Mouse (Mus musculus) forelimb bud, embryonic 11.5 days (tissue): ENCODE data around the gene Tnfrsf14.

ENCODE experiments used
- DNase-seq: peaks from one replicate; pipeline ENCODE4 v3.0.0-alpha.2; 2012; ENCODE audit warnings: low read depth, low spot score

Tnfrsf14 gene

DNA sequence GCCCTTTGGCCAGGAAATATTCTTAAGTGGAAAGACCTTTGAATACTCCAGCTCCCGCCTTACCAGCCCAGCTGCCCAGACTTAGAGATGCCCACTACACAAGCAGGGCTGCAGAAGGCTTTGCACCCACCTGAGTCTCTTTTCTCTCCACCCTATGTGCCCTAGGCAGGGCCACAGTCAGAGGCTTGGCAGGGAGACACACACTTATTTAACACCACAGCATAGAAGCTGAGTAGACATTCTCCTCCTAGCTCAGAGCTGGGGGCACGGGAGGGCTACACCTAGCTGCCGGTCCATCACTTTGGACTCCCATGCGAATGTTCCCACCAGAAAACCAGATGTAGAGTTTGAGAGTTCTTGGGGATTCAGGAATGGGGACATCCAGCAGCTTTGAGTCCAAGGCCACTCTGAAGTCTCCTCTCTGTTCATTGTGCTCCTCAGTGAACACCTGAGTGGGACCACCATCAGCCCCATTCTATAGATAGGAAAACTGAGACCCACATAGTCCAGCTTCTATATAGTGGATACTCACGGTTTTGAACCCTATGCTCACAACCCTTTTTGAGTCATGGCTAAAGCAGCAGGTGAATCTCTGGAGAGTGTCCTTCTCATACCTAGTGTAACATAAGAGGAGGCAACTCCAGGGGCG is 20.7 kb upstream of the Tnfrsf14 start:
- no peak for DNase-seq

- no peak for DNase-seq
These were observed 19.9 kb upstream of the Tnfrsf14 start for GRCm38 (mm10) chr4:154948066-154948939.

GRCm38 (mm10) chr4:154946319-154946718 is 18.0 kb upstream of the Tnfrsf14 start:
- peak; percentile 78 for DNase-seq

GRCm38 (mm10) chr4:154944121-154944590 is 15.8 kb upstream of the Tnfrsf14 start:
- DNase-seq, result peak; percentile 92

GRCm38 (mm10) chr4:154943323-154944039 is 15.1 kb upstream of the Tnfrsf14 start:
- no peak for DNase-seq

DNA sequence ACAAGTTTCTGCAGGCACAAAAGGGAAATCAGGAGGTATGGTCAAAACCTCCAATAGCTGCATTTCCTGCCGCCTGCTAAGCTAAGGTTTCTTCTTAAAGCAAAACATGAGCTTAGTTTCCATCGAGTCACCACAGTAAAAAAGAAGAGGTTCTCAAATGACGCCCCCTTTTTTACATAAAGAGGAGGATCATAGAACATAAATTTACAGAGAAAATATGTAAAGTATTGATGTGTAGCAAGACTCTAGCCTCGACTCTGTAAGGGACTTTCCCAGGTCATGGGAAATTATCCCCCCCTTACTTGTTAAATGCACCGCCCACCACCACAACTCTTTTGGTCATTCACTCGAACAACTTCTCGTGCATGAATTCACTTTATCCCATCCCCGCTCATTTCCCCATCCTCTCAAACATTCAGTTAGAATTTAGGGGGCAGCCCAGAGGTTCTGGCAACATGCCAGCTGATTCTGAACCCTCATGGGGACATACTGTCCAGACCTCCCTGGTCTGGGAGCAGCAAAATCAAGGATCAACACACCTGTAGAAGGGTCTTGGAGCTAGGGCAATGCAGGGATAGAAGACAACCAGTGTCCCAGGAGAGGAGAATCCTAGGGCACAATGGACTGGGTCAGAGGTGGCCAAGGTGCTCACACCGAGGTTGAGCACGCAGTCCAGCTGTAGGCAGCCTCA is 14.4 kb upstream of the Tnfrsf14 start:
- DNase-seq, result no peak

DNA sequence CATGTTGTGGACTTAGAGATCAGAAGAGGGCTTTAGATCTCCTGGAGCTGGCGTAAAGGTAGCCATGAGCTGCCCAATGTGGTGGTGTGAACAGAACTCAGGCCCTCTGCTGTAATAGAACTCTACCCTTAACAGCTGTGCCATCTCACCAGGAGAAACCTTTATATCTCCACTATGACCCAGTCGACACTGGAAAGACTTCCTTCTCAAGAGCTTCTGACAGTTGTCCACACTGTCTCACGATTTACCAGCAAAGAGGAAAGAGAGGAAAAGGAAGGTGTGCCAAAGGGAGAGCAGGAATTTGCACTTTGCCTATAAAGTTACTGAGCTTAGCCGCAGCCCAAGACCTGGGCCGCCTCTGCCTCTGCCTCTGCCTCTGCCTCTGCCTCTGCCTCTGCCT is 13.5 kb upstream of the Tnfrsf14 start:
- no peak for DNase-seq

- no peak for DNase-seq
These were observed 11.8 kb upstream of the Tnfrsf14 start for GRCm38 (mm10) chr4:154940156-154940555.

- no peak for DNase-seq
These were observed 9.4 kb upstream of the Tnfrsf14 start for GRCm38 (mm10) chr4:154937746-154938145.

GRCm38 (mm10) chr4:154936542-154937255 is 8.3 kb upstream of the Tnfrsf14 start:
- DNase-seq, result no peak

GRCm38 (mm10) chr4:154935788-154936187 is 7.4 kb upstream of the Tnfrsf14 start:
- DNase-seq, result no peak

- no peak for DNase-seq
These were observed 6.4 kb upstream of the Tnfrsf14 start for GRCm38 (mm10) chr4:154934800-154935199.

DNA sequence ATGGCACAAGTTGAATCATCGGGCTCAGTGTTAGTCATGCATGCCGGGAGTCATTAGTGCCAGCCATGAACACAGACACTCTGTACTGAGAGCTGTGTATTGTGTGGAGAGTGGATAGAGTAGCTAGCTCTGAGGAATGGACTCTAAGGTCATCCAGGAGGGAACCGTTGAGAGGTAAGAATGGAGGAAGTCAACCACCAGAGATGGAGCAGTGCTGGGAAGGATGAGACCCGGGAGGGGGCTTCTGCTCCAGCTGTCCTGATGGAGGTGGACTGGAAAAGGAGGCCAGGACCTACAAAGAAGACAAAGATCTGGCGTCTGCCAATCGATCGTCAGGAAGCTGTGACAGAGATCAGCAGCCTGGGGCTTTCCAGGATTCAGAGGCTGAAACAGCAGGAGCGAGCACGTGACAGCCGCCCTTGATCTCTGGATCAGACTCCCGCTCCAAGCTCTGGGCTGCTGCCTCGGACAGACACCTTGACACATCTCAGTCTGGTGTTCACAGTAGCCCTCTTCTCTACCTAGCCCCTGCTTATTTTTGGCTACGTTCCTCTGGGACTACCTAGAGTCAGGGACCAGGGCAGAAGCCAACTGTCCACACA is 5.0 kb upstream of the Tnfrsf14 start:
- DNase-seq, result no peak

DNA sequence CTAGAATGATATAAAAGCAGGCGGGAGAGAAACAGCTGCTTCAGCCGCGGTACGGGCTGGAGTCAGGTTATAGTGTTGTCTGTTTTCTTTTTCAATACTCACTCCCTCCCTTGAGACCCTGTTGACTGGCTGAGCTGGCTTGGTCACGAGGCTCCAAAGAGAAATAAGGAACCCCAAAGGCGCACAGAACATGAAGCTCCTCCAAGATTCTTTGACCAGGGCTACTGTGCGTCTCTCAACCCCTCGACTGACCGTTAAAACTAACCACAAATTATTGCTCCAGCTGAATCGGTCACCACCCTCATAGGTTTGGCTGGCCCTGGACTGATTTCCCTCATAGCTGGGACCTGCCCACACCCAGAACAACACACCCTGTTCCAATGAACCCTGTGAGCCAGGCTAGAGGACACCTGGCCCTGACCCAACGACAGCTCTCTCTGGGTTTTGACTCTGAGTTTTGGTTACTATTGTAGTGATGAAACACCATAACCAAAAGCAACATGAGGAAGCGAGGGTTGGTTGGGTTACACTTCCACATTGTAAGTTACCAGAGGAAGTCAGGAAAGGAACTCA is 811 bp upstream of the Tnfrsf14 start:
- no peak for DNase-seq

- DNase-seq, result no peak
These were observed 445 bp downstream of the Tnfrsf14 start for GRCm38 (mm10) chr4:154927899-154928337.

DNA sequence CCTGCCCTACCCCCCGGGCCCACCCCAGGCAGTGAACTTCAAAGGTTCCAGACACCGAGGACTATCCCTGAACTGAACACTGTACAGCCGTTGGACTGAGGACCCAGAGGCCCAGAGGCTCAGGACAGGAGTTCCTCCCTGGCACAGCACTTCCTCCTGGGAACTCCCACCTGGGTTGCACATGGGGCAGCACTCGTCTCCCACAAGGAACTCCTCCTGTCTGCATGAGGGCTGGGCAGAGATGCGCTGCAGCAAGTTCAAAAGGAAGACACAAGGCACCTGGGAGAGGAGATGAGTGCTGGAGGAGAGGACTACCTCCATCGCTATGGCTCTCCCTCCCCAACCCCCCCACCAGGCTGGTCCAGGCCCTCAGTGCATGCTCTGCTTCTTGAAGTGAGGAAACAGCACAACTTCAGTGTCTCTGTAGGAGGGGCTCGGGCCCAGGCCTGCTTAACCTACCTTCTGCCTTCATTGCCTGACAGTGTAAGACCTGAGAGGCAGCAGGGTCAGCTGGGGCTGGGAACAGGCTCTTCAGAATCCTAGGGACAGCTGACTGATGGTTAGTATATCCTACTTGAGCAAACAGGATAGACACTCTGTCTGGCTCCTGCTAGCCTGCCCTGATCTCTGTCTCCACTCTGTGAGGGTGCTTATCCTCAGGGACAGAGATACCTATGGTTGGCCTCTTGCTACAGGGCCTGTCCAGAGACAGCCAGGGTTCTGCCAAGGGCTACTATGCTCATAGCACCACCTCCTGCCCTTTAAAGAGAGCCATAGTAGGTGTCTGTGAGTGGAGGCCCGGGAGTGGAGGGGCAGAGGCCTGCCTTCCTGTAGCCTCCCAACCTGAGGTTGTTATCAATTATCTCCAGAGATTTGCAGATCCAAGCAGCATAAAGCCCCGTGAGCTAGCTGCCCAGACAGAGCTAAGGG is 1.1 kb downstream of the Tnfrsf14 start:
- DNase-seq, result no peak

DNA sequence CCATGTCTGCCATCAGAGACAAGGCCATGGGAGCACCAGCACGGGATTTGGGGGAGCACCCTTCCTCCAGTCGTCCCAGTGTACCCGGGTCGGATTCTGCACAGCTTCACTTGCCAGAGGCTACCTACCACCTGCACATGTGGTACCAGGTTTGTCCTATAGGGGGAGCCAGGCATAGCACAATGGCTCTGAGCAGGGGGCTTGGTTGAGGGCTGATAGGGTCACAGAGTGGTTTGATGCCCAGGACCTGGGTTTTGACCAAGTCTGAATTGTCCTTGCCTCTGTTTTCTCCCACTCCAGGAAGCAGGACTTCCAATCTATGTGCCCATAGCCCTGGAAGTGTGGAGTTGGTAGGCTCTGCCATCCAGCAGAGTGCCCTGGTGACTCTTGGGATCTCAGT is 3.0 kb downstream of the Tnfrsf14 start:
- DNase-seq, result no peak

GRCm38 (mm10) chr4:154922931-154923330 is 5.4 kb downstream of the Tnfrsf14 start:
- DNase-seq, result no peak

GRCm38 (mm10) chr4:154922291-154922690 is 6.1 kb downstream of the Tnfrsf14 start:
- no peak for DNase-seq
